Mouse (Mus musculus) adrenal gland, adult (tissue): ENCODE measurements at regions not wholly inside any gene's neighbourhood (a gene's known extent, or its start where the extent isn't known, plus 50 kb on each side); places are given as distances from the start of the nearest gene placed in this dataset.

ENCODE experiments used
- DNase-seq, 2 experiments: peaks; one replicate each; pipeline ENCODE4 v3.0.0; 2022 to 2023; ENCODE audit warnings: low spot score in 1 of 2; ENCODE audit not compliant: inconsistent age in 2 of 2

DNA sequence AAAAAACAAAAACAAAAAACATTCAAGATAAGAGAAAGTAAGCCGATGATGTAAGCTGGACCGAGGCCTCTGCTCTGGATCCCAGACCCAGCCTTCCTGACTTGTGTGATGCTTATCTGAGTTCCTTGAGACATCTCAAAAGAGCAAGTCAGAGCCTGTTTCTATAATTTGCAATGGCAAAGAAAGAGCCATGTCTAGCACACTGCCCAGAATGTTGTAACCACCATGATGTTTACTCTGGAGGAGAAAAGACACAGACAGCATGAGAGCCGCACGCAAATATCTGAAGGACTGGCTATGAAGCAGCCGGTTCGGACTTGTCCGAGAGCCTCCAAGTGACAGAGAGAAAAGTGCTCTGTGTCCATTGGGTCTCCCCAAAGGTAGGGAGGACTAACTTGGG is 52.2 kb upstream of the C1qtnf3 start:
- no peak for DNase-seq

DNA sequence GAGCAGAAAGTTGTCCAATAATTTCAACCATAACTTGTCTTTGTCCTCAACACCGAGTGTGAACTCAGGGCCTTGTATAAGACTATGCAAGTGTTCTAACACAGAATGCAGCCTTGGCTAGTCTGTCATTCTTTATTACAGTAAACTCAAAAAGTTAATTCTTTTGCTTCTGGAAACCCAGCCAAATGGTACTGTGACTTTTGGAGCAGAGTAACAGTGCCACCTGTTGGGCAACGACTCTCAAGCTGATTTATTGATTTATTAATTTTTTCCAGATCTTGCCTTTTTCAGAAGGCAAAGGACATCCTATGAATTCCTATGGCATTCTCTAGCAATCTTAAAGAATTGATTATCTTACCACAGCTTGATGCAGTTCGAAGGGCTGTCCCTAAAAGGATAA is 51.1 kb upstream of the C1qtnf3 start:
- DNase-seq: peak; percentile 36 to 75

- DNase-seq: no peak
Observed at GRCm38 (mm10) chr15:10901745-10902262, 50.3 kb upstream of the C1qtnf3 start.
